Mouse (Mus musculus) liver, embryonic 14.5 days (tissue): ENCODE measurements around the gene Synj2.

Experiments
- CTCF ChIP-seq: IDR thresholded peaks from 2 replicates; pipeline ENCODE4 v1.5.1; 2016; ENCODE audit warnings: antibody characterized with exemption, low read depth, control low read depth
- EP300 ChIP-seq: IDR thresholded peaks from 2 replicates; pipeline ENCODE4 v1.6.1; 2016; ENCODE audit warnings: antibody characterized with exemption, low read depth

GRCm38 (mm10) chr17:5956350-5957000 lies 15.4 kb downstream of the Synj2 start:
- no peak for TF ChIP-seq CTCF
- no peak for TF ChIP-seq EP300
